Mouse (Mus musculus) hindbrain, embryonic 16.5 days (tissue): ENCODE measurements around the gene Ubtd1. TPM values are rescaled to one million over a fixed set of nuclear protein-coding genes. Genes with fewer than 3 reads are reported as not detected.

Experiments
- ATAC-seq: fragments of 200-750 bp; cut with Nextera tagmentation; 2 replicates; pipeline ENCODE4 v1.8.0; 2017; ENCODE audit warnings: moderate TSS enrichment, moderate library complexity
- H3K27ac ChIP-seq: fragments of 300-500 bp; sonication (generic); 2 replicates; pipeline ENCODE4 v1.5.1; 2014; ENCODE audit warnings: low read depth, mild to moderate bottlenecking, control low read depth, low read length, moderate library complexity
- H3K27me3 ChIP-seq: fragments of 300-500 bp; sonication (generic); replicated peaks from 2 replicates; pipeline ENCODE4 v1.6.1; 2014; ENCODE audit warnings: low read length; ENCODE audit not compliant: control insufficient read depth, insufficient read depth
- H3K36me3 ChIP-seq: fragments of 300-500 bp; sonication (generic); 2 replicates; pipeline ENCODE4 v1.6.1; 2014; ENCODE audit warnings: mild to moderate bottlenecking, low read length, moderate library complexity, mixed read lengths; ENCODE audit not compliant: control insufficient read depth, insufficient read depth
- H3K4me1 ChIP-seq: fragments of 300-500 bp; sonication (generic); 2 replicates; pipeline ENCODE4 v1.6.1; 2014; ENCODE audit warnings: low read depth, low read length; ENCODE audit not compliant: control insufficient read depth, insufficient read depth
- H3K4me2 ChIP-seq: fragments of 300-500 bp; sonication (generic); 2 replicates; pipeline ENCODE4 v1.6.1; 2014; ENCODE audit warnings: mild to moderate bottlenecking, low read length, control low read depth, moderate library complexity
- H3K4me3 ChIP-seq: fragments of 300-500 bp; sonication (generic); 2 replicates; pipeline ENCODE4 v1.5.1; 2014; ENCODE audit warnings: mild to moderate bottlenecking, low read length, control low read depth, moderate library complexity
- H3K9ac ChIP-seq: fragments of 300-500 bp; sonication (generic); 2 replicates; pipeline ENCODE4 v1.6.1; 2014; ENCODE audit warnings: low read depth, mild to moderate bottlenecking, control low read depth, low read length, moderate library complexity
- H3K9me3 ChIP-seq: fragments of 300-500 bp; sonication (generic); 2 replicates; pipeline ENCODE4 v1.6.1; 2014; ENCODE audit warnings: mild to moderate bottlenecking, low read length, moderate library complexity; ENCODE audit not compliant: control insufficient read depth
- WGBS: fragments of 180-500 bp; shearing (Covaris S2); extraction: QIAGEN DNeasy Blood & Tissue Kit; methylation state at CpG from one replicate; pipeline ENCODE4 v1.1.7; 2014; 5-methylcytosine and 5-hydroxymethylcytosine counted together
- polyA plus RNA-seq: library from polyadenylated mRNA; unstranded; fragments of >200 nt; fragmentation: Nextera tagmentation; extraction: Ambion mirVana; gene quantifications from 2 replicates; pipeline ENCODE4 v1.2.1, GENCODE M21; 2015

Ubtd1 gene
- polyA plus RNA-seq, 1 experiment from 2014 or later: 13.4 TPM

DNA sequence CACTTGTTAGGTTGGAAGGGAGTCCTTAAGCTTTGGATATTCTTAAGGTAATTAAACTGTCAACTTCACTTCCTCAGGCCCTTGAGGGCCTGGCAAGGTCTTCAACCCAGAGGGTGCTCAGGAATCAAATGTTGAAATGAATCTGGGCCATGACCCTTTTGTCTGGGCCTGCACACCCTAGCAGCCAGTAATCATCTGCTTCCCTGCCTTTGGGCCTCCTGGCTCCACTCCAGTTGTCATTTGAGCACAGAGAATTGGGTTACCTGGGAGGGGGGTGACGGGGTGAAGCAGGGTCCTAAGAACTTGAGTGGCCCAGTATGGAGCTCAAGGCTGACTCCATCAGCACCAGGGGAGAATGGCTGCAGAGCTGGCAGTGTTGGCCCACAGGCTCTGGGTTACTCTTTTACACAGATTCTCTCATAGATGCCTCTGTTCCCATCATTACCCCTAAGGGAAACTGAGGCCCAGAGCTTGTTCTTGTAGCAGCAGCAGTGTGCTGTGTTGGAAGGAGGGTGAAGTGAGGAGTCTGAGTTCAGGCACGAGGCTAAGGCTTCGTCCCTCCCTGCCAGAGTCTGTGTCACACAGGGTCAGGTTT lies 32.8 kb downstream of the Ubtd1 start:
- peaks cover 5% of the 10 kb centered on the region for H3K4me1 ChIP-seq
- no peak overlapping the region for H3K4me2 ChIP-seq
- H3K27ac ChIP-seq: no peak overlapping the region
- H3K36me3 ChIP-seq: no peaks in the 10 kb centered on the region
- no peak overlapping the region for H3K9ac ChIP-seq
- H3K4me3 ChIP-seq: no peak overlapping the region
- 94% methylated on average over 3 of the region's 3 CpGs for WGBS
- H3K27me3 ChIP-seq: no peaks in the 10 kb centered on the region
- no peak for ATAC-seq
- H3K9me3 ChIP-seq: no peaks in the 10 kb centered on the region

DNA sequence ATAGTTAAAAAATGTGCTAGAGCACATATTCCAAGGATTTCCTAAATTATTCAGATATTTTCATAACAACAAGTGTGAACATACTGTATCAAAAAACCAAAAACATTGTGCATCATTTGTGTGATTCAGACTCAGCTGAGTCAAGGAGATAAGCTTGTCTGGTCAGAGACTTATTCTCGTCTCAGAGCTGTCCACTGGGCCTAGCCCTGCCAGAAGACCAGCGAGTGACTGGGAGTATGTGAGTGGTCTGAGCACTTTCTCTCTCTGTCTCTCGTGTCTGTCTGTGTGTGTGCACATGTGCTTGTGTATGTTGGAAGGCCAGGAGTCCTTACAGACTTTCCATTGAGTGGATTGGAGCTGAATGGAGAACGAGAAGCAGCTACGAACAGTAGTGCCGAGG lies 33.4 kb downstream of the Ubtd1 start:
- no peak overlapping the region for H3K9ac ChIP-seq
- H3K9me3 ChIP-seq: no peaks in the 10 kb centered on the region
- peaks cover 5% of the 10 kb centered on the region for H3K4me1 ChIP-seq
- ATAC-seq: no peak
- 88% methylated on average over 6 of the region's 6 CpGs for WGBS
- no peaks in the 10 kb centered on the region for H3K36me3 ChIP-seq
- H3K27me3 ChIP-seq: no peaks in the 10 kb centered on the region
- no peak overlapping the region for H3K4me2 ChIP-seq
- no peak overlapping the region for H3K27ac ChIP-seq
- H3K4me3 ChIP-seq: no peak overlapping the region

DNA sequence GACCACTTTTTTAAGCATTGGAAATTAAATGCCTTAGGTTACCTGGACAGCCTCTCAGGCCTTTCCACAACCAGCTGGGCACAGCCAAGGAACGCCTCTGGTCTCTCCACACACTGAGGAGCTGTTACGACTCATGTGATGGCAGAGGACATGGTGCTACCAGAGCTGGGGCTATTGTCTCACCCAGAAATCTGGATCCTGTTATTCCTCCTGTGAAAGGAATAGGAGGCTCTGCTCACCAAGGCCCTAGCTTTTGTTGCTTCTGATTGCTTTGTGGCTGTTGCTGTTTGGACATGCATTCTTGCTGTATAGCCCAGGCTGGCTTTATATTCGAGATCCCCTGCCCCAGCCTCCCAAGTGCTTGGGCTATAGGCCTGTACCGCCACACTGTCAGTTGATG lies 34.7 kb downstream of the Ubtd1 start:
- no peaks in the 10 kb centered on the region for H3K36me3 ChIP-seq
- no peak overlapping the region for H3K4me2 ChIP-seq
- no peaks in the 10 kb centered on the region for H3K27me3 ChIP-seq
- WGBS: 66% methylated on average over 4 of the region's 4 CpGs
- H3K4me1 ChIP-seq: peaks cover 5% of the 10 kb centered on the region
- H3K27ac ChIP-seq: no peak overlapping the region
- no peaks in the 10 kb centered on the region for H3K9me3 ChIP-seq
- no peak overlapping the region for H3K9ac ChIP-seq
- ATAC-seq: no peak
- H3K4me3 ChIP-seq: no peak overlapping the region

DNA sequence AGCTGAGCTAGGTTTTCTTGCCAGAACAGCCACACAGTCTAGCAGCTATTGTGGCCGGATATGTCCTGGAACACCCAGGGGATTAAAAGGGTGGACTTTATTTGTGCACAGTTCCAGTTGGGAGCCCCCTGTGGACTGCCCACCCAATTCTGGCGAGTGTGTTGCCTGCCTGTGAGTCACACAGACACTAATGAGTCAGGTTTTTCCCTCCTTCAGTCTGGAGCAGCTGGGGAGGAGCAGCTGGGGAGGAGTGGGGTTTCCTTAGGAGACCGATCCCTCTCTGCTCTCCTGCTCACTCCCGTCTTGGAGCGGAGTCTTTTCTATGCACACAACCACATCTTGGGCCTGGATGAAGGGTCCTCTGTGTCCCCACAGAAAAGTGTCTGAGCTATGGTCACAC lies 35.3 kb downstream of the Ubtd1 start:
- H3K9me3 ChIP-seq: no peaks in the 10 kb centered on the region
- peak overlapping the region; percentile 55 for H3K27ac ChIP-seq
- 0 out of 2 replicates have a peak, but pooled peaks have one; percentile 12 for ATAC-seq
- no peak overlapping the region for H3K9ac ChIP-seq
- no peak overlapping the region for H3K4me2 ChIP-seq
- WGBS: 61% methylated on average over 5 of the region's 5 CpGs
- no peak overlapping the region for H3K4me3 ChIP-seq
- H3K27me3 ChIP-seq: no peaks in the 10 kb centered on the region
- H3K4me1 ChIP-seq: peaks cover 5% of the 10 kb centered on the region
- H3K36me3 ChIP-seq: no peaks in the 10 kb centered on the region

DNA sequence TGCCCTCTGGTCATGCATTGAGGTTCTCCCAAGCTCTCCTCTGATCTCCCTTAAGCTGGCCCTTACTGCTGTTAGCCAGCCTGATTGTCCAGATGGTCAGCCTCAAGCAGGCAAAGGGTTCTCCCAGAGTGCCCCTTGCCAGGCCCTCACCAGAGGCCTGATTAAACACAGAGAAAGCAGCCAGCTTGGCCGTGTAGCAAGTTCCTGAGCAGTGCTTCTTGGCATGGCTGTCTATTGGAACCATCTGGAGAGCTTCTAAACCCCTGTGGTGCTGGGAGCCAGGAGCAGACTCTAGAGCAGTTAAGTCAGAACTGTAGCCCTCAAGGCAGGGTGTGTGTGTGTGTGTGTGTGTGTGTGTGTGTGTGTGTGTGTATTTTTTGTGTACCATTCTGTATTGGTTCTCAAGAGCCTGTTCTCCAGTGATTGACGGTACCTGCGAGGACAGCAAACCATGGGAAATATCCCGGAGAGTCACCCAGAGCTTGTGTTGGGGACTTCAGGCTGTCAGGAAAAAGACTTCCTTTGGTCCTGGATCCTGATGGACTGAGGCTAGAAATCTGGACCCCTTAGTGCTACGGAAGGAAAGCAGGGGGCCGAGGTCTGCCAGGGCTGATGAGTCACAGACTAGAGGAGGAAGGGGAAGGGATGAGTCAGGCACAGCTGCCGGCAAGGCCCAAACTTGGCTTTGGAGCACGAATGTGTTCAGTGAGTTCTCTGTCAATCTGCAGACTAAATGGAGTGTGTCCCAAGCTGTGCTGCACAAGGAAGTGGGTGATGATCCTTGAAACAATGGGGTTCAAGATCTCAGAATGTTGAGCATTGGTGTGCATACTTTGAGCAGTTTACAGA lies 36.1 kb downstream of the Ubtd1 start:
- WGBS: 71% methylated on average over 8 of the region's 8 CpGs
- H3K27ac ChIP-seq: peak overlapping the region; percentile 55

DNA sequence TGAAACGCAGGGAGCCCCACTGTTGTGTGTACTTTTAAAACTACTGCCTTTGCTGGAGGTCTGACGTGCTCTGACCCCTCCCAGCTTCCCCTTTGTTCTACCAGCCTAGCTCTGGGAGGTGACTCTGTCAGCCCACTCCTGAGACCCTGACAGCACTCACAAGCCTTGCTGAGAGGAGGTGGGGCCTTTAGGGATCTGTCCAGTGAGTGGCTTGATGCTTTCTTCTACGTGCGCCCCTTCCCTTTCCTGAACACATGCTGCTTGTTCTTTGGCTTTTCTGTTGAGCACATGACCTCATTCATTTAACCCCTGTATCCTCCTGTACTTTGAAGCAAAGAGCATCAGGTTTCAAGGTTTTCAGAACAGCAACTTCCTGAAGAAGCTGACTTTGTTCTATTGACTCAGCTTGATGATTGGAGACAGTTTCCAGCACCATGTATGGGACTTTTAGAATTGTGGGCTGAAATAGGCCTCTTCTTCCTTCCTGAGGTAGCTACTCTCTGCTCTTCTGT lies 37.5 kb downstream of the Ubtd1 start:
- no peaks in the 10 kb centered on the region for H3K27me3 ChIP-seq
- no peak overlapping the region for H3K4me3 ChIP-seq
- peaks cover 5% of the 10 kb centered on the region for H3K4me1 ChIP-seq
- no peak for ATAC-seq
- WGBS: 38% methylated on average over 4 of the region's 4 CpGs
- H3K27ac ChIP-seq: no peak overlapping the region
- no peaks in the 10 kb centered on the region for H3K36me3 ChIP-seq
- no peaks in the 10 kb centered on the region for H3K9me3 ChIP-seq
- no peak overlapping the region for H3K4me2 ChIP-seq
- H3K9ac ChIP-seq: no peak overlapping the region

More for the DNA sequence above, 36.1 kb downstream of the Ubtd1 start:
- H3K36me3 ChIP-seq: no peaks in the 10 kb centered on the region
- no peaks in the 10 kb centered on the region for H3K9me3 ChIP-seq
- peaks cover 5% of the 10 kb centered on the region for H3K4me1 ChIP-seq
- H3K4me2 ChIP-seq: no peak overlapping the region
- no peak overlapping the region for H3K9ac ChIP-seq
- ATAC-seq: 0 out of 2 replicates have a peak, but pooled peaks have one; percentile 34
- no peak overlapping the region for H3K4me3 ChIP-seq
- H3K27me3 ChIP-seq: no peaks in the 10 kb centered on the region

DNA sequence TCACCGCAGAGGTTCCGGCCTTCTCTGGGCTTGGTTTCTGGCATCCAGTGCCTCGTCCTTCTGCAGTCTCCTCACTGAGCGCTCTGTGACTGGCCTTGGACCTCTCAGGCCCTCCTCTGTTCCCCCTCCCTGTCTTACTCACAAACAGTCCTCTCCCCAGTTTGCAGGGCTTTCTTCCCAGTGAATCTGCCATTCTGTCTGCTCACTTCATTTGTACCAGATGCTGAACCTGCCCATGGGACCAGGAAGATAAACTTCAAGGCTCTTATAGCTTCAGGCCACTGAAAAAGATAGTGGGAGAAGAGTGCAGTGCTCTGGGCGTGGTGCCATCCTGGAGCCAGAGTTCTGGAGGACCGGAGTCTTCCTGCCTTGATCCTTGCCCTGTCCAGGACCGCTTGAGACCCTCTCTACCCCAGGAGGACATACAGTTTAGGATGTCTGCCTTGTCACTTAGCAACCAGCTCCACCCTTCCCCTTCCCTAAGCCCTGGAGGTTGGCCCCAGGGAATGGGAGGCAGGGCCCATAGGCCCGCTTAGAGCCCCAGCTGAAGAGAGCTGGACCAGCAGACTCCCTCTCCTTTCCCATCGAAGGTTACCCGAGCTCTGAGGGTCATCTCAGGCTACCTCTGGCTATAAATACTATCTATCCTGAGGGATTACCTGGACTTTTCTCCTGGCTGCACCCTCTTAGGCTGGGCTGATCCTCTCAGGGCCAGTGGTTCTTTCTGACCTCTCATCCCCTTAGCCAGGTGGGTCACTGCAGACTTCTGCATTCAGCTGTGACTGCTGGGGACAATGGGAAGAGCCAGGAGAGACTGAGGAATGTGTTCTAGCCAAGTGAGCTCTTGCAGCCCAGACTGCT lies 40.3 kb downstream of the Ubtd1 start:
- Histone ChIP-seq H3K27me3 (no peaks in the 10 kb centered on the region), H3K36me3 (no peaks in the 10 kb centered on the region), H3K4me2 (no peak overlapping the region), H3K4me1 (peaks cover 5% of the 10 kb centered on the region), H3K27ac (no peak overlapping the region; the same call in 1 of the 2 replicates), H3K9ac (no peak overlapping the region), H3K9me3 (no peaks in the 10 kb centered on the region), H3K4me3 (no peak overlapping the region)
- 58% methylated on average over 10 of the region's 10 CpGs for WGBS
- ATAC-seq: no peak

DNA sequence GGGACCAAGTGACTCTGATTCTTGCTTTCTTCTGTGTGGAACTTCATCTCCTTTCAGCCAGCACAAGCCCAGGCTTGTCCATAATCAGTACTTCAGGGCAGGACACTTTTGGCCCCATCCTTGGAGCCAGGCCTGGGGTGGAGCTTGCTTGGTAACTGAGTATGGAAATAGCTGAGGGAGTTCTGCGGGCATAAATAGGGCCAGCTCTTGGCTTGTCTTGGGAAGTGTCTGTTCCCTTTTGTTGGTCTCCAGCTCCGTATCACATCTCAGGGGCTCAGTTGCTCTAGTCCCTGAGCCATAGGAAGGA lies 40.9 kb downstream of the Ubtd1 start:
- no peaks in the 10 kb centered on the region for H3K27me3 ChIP-seq
- no peak for ATAC-seq
- 57% methylated on average over 2 of the region's 2 CpGs for WGBS
- H3K4me2 ChIP-seq: no peak overlapping the region
- H3K36me3 ChIP-seq: no peaks in the 10 kb centered on the region
- H3K27ac ChIP-seq: no peak overlapping the region
- H3K9me3 ChIP-seq: no peaks in the 10 kb centered on the region
- no peak overlapping the region for H3K4me3 ChIP-seq
- H3K9ac ChIP-seq: no peak overlapping the region
- no peaks in the 10 kb centered on the region; the same call in 1 of the 2 replicates for H3K4me1 ChIP-seq

DNA sequence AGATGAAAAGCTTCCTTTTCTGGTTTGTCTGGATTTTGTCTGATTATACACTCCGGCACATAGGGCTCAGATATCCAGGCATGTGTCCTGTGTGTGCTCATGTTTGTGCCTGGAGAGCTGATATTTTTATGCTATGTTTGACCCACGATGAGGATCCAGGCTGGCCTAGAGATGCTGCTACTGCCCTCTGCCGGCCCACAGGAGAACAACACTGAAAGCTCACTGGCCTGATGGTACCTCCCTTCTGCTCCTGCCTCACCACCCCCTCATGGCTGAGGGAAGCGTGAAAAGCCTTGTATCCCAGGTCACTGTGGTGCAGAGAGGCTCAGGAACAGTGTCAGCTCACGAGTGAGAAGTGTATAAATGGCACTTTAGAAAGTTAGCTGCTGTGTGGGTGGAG lies 44.6 kb downstream of the Ubtd1 start:
- H3K9ac ChIP-seq: no peak overlapping the region
- peak; percentile 76 for ATAC-seq
- WGBS: 10% methylated on average over 5 of the region's 5 CpGs
- no peak overlapping the region for H3K4me2 ChIP-seq
- H3K36me3 ChIP-seq: no peaks in the 10 kb centered on the region
- H3K9me3 ChIP-seq: no peaks in the 10 kb centered on the region
- no peak overlapping the region for H3K4me3 ChIP-seq
- H3K4me1 ChIP-seq: no peaks in the 10 kb centered on the region
- H3K27ac ChIP-seq: no peak overlapping the region
- no peaks in the 10 kb centered on the region for H3K27me3 ChIP-seq
